ENCODE assay signal across 10 mouse cellular contexts in genomic region chr3:88616951-88617500, GRCm38 (mm10). TPM values are rescaled to one million over a fixed set of nuclear protein-coding genes. Genes with fewer than 3 reads are reported as not detected.
DNase-seq lines count a peak whose midpoint lies in the region; ATAC-seq and TF ChIP-seq lines count a peak whose summit lies in the region.
"Had no signal": no experiment of that assay in that cellular context is flagged by ENCODE, and none has a peak within 500 bp of the region (broad histone marks: within the 10 kb centered on the region; RNA-seq: fewer than 3 reads in every experiment).

No protein-coding gene starts in this region.

- intact Hi-C loops in heart, postnatal 25 days (cut with DNase I), result no loop called here

- H3K36me3 ChIP-seq in heart, embryonic 13.5 days, result no peaks in the 10 kb centered on the region
- no peaks in the 10 kb centered on the region for H3K36me3 ChIP-seq in lung, embryonic 14.5 days (ENCODE audit: insufficient read depth)
- H3K36me3 ChIP-seq in embryonic facial prominence, embryonic 14.5 days (ENCODE audit: control insufficient read depth, insufficient read depth, low read length), result no peaks in the 10 kb centered on the region

- DNase-seq in heart, postnatal 25 days (ENCODE audit: low spot score), result no peak
- no peak for DNase-seq in lung, embryonic 14.5 days
- no peak for DNase-seq in lung, postnatal 10 days
- no peak for DNase-seq in embryonic facial prominence, embryonic 14.5 days (ENCODE audit: low spot score)
- no peak for DNase-seq in ovary, postnatal 14 days (ENCODE audit: low spot score)
- no peak for DNase-seq in thymus, postnatal 14 days
- DNase-seq: left cerebral cortex, postnatal 4 days had no signal

- peak overlapping the region; percentile 27; the same call in 1 of the 2 replicates for H3K4me3 ChIP-seq in heart, embryonic 13.5 days
- peak overlapping the region; percentile 26; the same call in 1 of the 2 replicates for H3K4me3 ChIP-seq in lung, embryonic 14.5 days (ENCODE audit: low read depth, low read length)
- peak overlapping the region; percentile 20; the same call in 1 of the 2 replicates for H3K4me3 ChIP-seq in embryonic facial prominence, embryonic 14.5 days (ENCODE audit: low read depth, low read length)

- no peak for TF ChIP-seq CTCF in lung, embryonic 14.5 days (IDR thresholded peaks at IDR 0.05; ENCODE audit: low read depth)

- H3K9ac ChIP-seq in heart, embryonic 13.5 days, result peak overlapping the region; percentile 45
- 0 out of 2 replicates have a peak overlapping the region, but pooled peaks have one; percentile 31 for H3K9ac ChIP-seq in lung, embryonic 14.5 days
- 0 out of 2 replicates have a peak overlapping the region, but pooled peaks have one; percentile 20 for H3K9ac ChIP-seq in embryonic facial prominence, embryonic 14.5 days (ENCODE audit: low read depth, low read length)

- no peaks in the 10 kb centered on the region for H3K9me3 ChIP-seq in heart, embryonic 13.5 days
- H3K9me3 ChIP-seq in lung, embryonic 14.5 days (ENCODE audit: low read depth, low read length), result no peaks in the 10 kb centered on the region
- H3K9me3 ChIP-seq in embryonic facial prominence, embryonic 14.5 days (ENCODE audit: control insufficient read depth, low read length), result no peaks in the 10 kb centered on the region
- H3K9me3 ChIP-seq: hindbrain, embryonic 10.5 days had no signal

- WGBS in heart, embryonic 13.5 days, result 69% methylated on average over 3 of the region's 3 CpGs
- WGBS in lung, embryonic 14.5 days, result 70% methylated on average over 3 of the region's 3 CpGs
- WGBS in embryonic facial prominence, embryonic 14.5 days, result 70% methylated on average over 3 of the region's 3 CpGs

- peaks cover 65% of the 10 kb centered on the region for H3K4me1 ChIP-seq in heart, embryonic 13.5 days
- H3K4me1 ChIP-seq in lung, embryonic 14.5 days (ENCODE audit: insufficient read depth), result peaks cover 17% of the 10 kb centered on the region
- peaks cover 19% of the 10 kb centered on the region for H3K4me1 ChIP-seq in embryonic facial prominence, embryonic 14.5 days (ENCODE audit: control insufficient read depth, insufficient read depth, low read length)

- H3K4me2 ChIP-seq in heart, embryonic 13.5 days, result peak overlapping the region; percentile 47
- peak overlapping the region; percentile 52 for H3K4me2 ChIP-seq in lung, embryonic 14.5 days
- H3K4me2 ChIP-seq in embryonic facial prominence, embryonic 14.5 days (ENCODE audit: low read depth, low read length), result peak overlapping the region; percentile 43

- H3K27ac ChIP-seq in heart, embryonic 13.5 days (replicated peaks), result peak overlapping the region; percentile 74
- H3K27ac ChIP-seq in lung, embryonic 14.5 days (ENCODE audit: low read depth), result no peak overlapping the region
- peak overlapping the region; percentile 82; the same call in 1 of the 2 replicates for H3K27ac ChIP-seq in embryonic facial prominence, embryonic 14.5 days (replicated peaks; ENCODE audit: low read depth, low read length)

- ATAC-seq in heart, embryonic 13.5 days (ENCODE audit: extremely low read depth, insufficient number of reproducible peaks, low FRiP score, low TSS enrichment), result no peak
- no peak for ATAC-seq in lung, embryonic 14.5 days (ENCODE audit: insufficient read depth)
- ATAC-seq in embryonic facial prominence, embryonic 14.5 days (ENCODE audit: low read depth), result no peak

- no peaks in the 10 kb centered on the region for H3K27me3 ChIP-seq in heart, embryonic 13.5 days (replicated peaks)
- H3K27me3 ChIP-seq in lung, embryonic 14.5 days (ENCODE audit: insufficient read depth, low read length), result no peaks in the 10 kb centered on the region
- no peaks in the 10 kb centered on the region for H3K27me3 ChIP-seq in embryonic facial prominence, embryonic 14.5 days (replicated peaks; ENCODE audit: control insufficient read depth, insufficient read depth, low read length)

RNA-seq across cellular contexts. Expression of gene Arhgef2, which starts 11.3 kb away (rescaled TPM):
- 73.1 and 73.4 TPM in 2 replicates for polyA plus RNA-seq in heart, embryonic 13.5 days (2015; fragmentation: Nextera tagmentation; extraction: Ambion mirVana)
- 10 to 100 TPM; 42.6 to 51.8 TPM for total RNA-seq in heart, postnatal 25 days (2021)
- 115 and 127 TPM in 2 replicates for polyA plus RNA-seq in lung, embryonic 14.5 days (2014; fragmentation: Nextera tagmentation; extraction: Ambion mirVana)
- 88.0 and 88.7 TPM in 2 replicates for polyA plus RNA-seq in embryonic facial prominence, embryonic 14.5 days (2014; fragmentation: Nextera tagmentation; extraction: Ambion mirVana)

RNA-seq across cellular contexts. Expression of gene Rxfp4, which starts 35.9 kb away (rescaled TPM):
- not detected in 2 replicates for polyA plus RNA-seq in heart, embryonic 13.5 days (2015; fragmentation: Nextera tagmentation; extraction: Ambion mirVana)
- total RNA-seq in heart, postnatal 25 days (2021), result not detected
- polyA plus RNA-seq in lung, embryonic 14.5 days (2014; fragmentation: Nextera tagmentation; extraction: Ambion mirVana), result not detected in 2 replicates
- polyA plus RNA-seq in embryonic facial prominence, embryonic 14.5 days (2014; fragmentation: Nextera tagmentation; extraction: Ambion mirVana), result 0.18 TPM in 1 of 2 replicates, not detected in the other
- total RNA-seq: left cerebral cortex, postnatal 4 days had no signal
- polyA plus RNA-seq: frontal cortex, adult 2 months; hindbrain, embryonic 10.5 days had no signal

RNA-seq across cellular contexts. Expression of gene Ssr2, which starts 41.4 kb away (rescaled TPM):
- polyA plus RNA-seq in heart, embryonic 13.5 days (2015; fragmentation: Nextera tagmentation; extraction: Ambion mirVana), result 173 and 202 TPM in 2 replicates
- 10 to 100 TPM; 80.7 to 93.3 TPM for total RNA-seq in heart, postnatal 25 days (2021)
- 278 and 285 TPM in 2 replicates for polyA plus RNA-seq in lung, embryonic 14.5 days (2014; fragmentation: Nextera tagmentation; extraction: Ambion mirVana)
- 289 and 337 TPM in 2 replicates for polyA plus RNA-seq in embryonic facial prominence, embryonic 14.5 days (2014; fragmentation: Nextera tagmentation; extraction: Ambion mirVana)
